Mouse (Mus musculus): ENCODE results near the gene Wdr1. TPM values are rescaled to one million over a fixed set of nuclear protein-coding genes. Genes with fewer than 3 reads are reported as not detected.

The Wdr1 gene
- total RNA-seq, 1 experiment from 2014 or later = 122 TPM

DNA sequence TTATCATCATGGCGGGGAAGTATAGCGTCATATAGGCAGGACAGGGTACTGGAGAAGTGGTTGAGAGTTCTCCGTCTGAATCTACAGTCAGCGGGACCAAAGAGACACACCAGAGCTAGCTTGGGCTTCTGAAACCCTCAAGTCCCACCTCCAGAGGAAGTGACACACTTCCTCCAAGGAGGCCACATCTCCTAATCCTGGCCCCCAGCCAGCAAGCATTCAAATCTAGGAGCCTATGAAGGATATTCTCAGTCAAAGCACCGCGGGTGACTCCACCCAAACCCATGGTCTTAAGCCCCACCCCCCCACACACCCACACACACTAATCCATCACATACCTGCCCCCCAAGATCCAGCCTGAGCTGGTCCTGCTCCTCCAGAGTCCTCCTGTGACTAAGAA lies 69.1 kb downstream of the Wdr1 start:
- no peak for DNase-seq

DNA sequence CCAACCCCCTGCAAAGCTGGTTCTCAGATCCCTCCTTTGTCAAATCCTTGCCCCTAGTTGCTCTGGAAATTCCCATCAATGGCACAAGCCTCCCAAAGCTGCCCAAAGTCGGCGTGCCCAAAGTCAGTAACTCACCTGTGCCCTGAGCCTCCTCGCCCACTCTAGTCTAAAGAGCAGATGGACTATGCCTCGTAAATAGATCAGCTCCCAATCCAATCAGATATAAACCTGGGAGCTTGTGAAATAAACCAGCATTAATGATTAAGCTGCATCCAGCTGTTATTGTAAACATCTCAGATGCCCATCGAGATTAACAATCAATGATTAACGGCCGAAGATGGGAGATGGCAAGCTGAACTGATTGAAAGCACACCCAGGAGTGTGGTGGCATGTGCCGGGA lies 71.3 kb downstream of the Wdr1 start:
- DNase-seq = no peak

DNA sequence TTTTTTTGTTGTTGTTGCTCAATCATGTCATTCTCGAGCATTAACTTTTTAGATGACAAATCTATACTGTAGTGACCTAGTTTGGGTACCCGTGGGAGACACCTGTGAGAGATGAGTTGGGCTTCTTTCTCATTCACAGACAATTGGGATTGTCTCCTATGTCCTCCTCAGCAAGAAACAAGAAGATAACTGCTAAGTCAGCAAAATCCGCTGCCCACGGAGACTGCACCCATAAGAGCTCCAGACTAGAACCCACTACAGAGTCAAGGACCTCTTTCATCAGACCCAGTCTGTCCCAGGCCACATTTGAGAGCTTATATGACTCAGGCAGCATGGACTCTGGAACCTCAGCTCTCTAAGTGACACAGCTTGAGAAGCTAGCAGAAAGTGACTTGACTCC lies 73.3 kb downstream of the Wdr1 start:
- no peak for DNase-seq

GRCm38 (mm10) chr5:38488673-38489615 lies 74.1 kb downstream of the Wdr1 start:
- DNase-seq = peak; percentile 56

DNA sequence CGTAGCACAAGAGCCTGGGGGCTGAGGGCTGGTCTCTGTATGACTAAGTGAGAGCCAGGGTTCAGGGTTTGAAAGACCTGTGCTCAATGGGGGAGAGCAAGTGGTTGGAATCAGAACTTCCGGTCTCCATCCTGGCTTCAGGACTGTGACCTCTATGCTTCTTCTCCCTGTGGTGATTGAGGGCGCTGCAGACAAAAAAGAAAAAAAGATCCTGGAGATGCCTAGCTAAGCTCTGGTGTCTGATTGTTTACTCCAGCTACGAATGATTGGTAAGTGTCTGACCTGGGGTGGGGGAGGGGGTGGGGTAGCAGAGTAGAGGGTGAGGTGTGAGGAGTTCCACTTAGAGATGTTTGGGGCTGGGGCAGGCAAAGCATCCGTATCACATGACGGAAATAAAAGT lies 75.0 kb downstream of the Wdr1 start:
- no peak for DNase-seq

DNA sequence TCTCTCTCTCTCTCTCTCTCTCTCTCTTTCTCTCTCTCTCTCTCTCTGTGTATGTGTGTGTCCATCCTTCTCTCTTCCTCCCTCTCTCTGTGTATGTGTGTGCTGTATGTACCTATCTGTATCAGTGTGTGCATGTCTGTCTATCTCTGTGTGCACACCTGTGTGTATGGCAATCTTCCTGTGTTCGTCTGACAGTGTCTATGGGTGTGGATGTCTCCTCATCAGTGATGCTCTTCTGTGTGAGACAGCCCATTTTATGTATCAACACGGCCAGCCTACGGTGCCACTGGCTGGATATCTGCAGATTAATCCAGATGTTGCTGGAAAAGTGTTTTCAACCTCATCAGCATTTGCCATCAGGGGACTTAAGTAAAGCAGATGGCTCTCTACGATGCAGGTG lies 75.8 kb downstream of the Wdr1 start:
- no peak for DNase-seq

GRCm38 (mm10) chr5:38485946-38486345 lies 77.1 kb downstream of the Wdr1 start:
- DNase-seq = no peak

- DNase-seq = no peak
Observed at GRCm38 (mm10) chr5:38483518-38484110, 79.4 kb downstream of the Wdr1 start.

DNA sequence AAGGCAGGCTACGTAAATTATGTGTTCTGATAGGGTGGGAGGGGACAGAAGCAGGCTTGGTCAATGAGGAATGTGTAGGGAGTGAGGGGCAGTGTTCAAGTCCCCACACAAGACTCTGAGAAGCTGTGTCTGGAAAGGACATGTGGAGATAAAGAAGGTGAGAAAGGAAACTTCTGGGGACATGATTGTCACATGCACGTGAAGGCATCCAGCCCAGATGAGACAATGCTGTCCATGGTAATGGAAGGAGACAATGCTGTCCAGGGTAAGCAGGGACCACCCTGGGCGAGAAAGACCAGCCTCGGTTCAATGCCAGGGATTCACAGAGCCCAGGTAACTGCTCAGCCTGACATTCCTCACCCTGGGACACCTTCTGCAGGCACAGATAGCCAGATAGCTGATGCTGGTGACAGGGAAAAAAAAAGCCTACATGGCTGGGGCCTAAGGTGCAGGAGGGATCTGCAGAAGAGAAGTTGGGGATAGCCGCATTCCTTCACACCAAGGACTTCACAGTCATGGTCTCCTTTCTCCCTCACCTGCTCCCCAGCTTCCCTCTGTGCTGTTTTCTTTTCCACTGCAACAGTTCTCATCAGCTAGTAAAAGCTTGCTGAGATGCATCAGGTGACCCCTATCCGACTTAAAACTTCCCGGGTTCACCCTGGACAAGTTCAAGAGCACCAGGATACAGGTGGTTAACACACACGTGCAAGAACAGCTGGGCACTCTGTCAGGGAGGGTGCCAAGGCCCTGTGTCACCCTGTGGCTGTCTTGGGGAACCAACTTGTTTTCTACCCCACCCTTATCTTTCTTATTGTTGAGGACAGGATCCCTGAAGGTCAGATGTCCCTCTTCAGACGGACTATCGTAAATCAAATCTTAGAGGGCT lies 82.0 kb downstream of the Wdr1 start:
- no peak for DNase-seq

DNA sequence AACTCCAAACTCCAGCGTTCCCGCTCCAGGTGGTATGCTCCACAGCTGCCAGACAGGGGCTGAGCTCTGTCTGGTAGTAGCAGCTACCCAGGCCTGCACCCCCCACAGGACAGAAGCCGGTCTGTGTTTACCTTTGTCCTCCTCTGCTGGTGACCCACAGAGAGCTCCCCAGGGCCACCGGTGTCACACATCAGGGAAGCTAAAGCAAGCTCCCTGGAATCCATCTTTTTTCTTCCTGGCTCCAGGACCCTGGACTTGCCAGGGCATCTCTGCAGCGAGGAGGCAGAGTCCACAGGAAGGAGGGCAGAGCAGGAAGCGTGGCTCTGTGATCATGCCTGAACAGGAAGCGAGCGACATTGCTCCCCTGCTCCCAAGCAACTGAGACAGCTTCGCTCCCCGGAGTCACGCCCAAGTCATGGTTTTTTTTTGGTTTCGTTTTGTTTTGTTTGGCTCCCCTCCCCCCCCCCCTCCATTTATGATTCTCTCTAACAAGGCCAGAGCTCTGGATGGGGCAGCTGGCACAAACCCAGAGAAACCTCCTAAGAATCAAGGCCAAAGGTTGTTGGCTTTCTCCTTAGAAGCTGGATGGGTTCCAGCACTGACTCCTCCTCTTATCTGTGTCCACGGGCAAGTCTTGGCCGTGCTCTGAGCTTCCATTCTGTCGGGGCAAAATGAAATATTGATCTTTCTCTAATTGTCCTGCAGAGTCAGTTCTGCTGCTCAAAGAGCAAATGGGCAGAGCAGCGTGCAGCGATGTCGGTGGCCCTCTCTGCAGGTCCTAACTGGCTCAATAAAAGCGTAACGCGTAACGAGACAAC lies 82.9 kb downstream of the Wdr1 start:
- DNase-seq = peak; percentile 89

- DNase-seq = peak; percentile 28
Observed at GRCm38 (mm10) chr5:38479545-38479907, 83.5 kb downstream of the Wdr1 start.

DNA sequence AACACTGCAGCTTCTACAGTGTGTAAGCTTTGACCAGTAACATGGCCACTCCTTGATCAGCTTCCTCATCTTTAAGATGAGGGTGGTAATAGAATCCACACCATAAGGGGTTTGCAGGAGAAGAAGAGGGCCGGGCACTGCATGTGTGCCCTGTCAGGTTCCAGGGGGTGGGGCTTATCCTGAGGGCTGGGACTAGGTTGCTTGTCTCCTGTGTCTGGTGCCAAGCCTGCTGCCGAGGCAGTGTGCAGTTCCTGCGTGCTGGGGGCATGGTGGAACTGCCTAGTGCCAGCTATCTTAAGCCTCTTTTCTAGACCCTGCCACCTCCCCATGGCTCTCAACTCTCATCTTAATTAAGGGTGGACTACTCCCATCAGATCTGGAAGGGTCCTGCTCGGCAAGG lies 84.0 kb downstream of the Wdr1 start:
- DNase-seq = peak; percentile 65

DNA sequence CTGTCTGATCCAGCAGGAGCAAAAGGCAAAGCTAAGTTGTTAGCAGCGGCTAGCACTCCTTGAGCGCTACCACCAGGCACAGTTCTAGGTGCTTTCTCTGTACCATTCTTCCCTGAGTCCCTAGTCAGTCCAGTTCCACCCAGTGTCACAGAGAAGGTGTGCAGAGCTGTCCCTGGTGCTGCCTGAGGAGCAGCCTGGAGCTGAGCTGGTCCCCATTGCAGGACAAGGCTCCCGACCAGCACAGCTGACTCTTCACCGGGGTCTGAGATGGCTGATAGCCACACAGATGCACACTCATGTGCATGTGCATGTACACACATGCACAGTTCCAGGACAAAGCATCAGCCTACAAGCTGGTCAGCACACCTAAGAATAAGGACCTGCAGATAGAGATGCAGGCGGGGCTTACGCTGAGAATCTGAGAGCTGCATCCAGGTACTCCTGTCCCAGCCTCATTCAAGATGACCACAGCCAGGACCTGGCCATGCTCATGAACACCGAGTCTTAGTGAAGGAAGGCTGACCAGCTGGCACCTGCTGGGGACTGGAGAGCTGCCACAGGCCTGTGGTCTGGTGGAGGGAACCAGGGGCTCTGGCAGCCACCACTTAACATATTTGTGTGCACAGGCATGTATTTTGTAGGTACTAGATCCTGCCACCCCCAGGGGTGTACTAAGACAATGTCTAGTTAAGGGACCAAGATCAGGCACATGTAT lies 85.1 kb downstream of the Wdr1 start:
- DNase-seq = no peak

- DNase-seq = peak; percentile 71
Observed at GRCm38 (mm10) chr5:38476861-38477565, 86.0 kb downstream of the Wdr1 start.

Other genes with a start within 250 kb of the Wdr1 start
- gene Drd5, start 243.9 kb downstream of the Wdr1 start, total RNA-seq (2021) = not detected in 2 replicates
- 2.7 and 5.9 TPM in 2 replicates for gene Slc2a9, start 60.1 kb downstream of the Wdr1 start, total RNA-seq (2021)
- 5.9 and 7.1 TPM in 2 replicates for gene Zfp518b, start 121.6 kb upstream of the Wdr1 start, total RNA-seq (2021)